Mouse (Mus musculus): ENCODE data around the gene Pdpk1.

DNA sequence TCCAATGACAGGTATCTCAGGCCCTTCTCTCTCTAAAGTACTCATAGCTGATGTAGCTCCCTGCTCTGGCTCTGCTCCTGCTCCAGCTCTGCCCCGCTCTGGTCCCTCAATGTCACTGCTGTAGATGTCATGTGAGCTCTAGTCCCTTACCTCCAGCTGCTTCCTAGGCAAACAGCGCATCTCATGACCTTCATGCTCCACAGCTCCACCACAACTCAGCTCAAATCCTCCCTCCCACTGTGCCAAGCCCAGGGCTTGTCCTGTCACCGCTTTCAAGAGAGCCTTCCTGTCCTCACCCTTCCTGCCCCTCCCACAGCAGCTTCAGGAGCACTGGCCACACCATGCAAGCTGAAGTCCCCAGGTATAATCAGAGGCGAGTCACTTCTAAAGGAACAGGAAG lies 49.0 kb upstream of the Pdpk1 start:
- no peak for TF ChIP-seq EP300 (IDR thresholded peaks at IDR 0.05; ENCODE audit: low read depth)
- TF ChIP-seq CTCF (IDR thresholded peaks at IDR 0.05; ENCODE audit: low read depth), result no peak

All from liver, postnatal 0 days (tissue).